Mouse (Mus musculus): ENCODE results near the gene Fam219a.

Gene Fam219a

GRCm38 (mm10) chr4:41569411-41569885 lies at the start of gene Fam219a, which contains the start of gene Dnaic1:
Gene Fam219a, minus strand, starts transcription at chr4:41569538.
Gene Dnaic1, plus strand, starts transcription at chr4:41569775.
- DNase-seq (ENCODE audit: low spot score): peak; percentile 96

- DNase-seq (ENCODE audit: low spot score): no peak
Measured at GRCm38 (mm10) chr4:41615661-41616599, 46.6 kb upstream of the Fam219a start.

DNA sequence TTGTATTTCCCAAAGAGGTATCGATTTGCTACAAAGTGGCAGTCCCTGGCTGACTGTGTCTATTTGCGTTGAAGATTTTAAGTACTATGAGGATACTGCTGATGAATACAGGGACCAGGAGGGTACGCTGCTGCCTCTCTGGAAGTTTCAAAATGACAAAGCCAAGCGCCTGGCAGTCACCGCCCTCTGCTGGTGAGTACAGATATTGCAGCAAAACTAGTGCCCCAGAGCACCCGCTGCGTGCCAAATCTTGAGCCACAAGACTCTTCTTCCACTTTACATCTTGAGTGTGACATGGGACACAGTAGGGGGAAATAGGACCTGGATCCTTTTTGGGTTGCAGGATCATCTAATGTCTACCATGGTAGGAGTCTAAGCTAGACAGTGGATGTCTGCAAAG lies 44.8 kb upstream of the Fam219a start:
- DNase-seq (ENCODE audit: low spot score): peak; percentile 74

- no peak for DNase-seq (ENCODE audit: low spot score)
Measured at GRCm38 (mm10) chr4:41612166-41612565, 42.8 kb upstream of the Fam219a start.

DNA sequence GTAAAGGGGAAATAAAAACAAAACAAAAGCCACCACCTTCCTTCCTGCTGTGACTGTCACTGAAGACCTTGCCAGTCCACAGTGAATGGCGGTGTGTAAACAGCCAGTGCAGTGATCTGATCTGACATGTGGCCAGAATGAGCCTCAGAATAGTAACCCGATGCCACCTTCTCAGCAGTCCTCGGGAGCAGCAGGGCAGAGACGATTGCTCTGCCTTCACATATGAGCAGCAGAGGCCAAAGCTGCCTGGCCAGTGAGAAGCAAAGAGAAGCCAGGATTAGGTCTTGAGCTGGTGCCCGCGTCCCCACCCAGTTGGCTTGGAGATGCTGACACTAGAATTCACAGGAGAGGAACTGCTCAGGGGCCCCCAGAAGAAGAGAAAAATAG lies 41.2 kb upstream of the Fam219a start:
- DNase-seq (ENCODE audit: low spot score): no peak

DNA sequence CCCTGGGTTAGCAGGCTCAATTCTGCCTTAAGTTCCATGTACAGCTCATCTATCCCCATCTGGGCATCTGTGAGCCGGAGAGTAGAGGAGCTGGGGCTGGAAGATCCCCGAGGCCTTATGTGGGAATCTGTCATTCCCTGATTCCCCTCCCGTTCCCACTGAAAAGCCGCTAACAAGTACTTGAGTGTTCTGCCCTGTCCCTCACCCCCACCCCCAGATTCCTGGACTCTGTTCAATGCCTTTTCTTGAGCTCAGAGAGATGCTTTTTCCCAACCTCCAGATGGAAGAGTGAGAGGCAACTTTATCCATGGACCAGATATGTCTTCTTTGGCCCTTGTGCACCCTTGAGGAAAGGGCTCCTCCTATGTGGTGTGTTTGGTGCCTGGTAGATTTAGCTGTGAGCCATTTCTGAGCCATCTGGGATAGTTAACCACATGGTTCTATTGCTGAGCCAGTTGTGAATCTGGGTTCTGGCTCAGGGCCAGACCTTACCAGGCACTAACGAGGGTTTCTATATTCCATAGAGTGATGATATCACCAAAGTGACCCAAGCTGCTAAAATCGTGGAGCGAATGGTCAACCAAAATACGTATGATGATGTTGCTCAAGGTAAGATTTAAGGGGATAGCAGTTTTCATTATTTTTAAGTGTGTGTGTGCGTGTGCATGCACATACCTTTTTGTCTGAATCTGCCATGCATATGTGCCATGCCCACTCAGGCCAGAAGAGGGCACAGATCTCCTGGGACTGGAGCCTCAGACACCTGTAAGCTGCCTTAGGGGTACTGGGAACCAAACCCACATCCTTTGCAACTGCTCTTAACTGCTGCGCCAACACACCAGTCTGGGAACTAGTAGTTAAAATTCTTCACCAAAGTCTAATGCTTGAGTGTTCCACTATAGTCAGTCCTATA lies 40.6 kb upstream of the Fam219a start:
- DNase-seq (ENCODE audit: low spot score): no peak

GRCm38 (mm10) chr4:41606784-41607183 lies 37.4 kb upstream of the Fam219a start:
- peak; percentile 52 for DNase-seq (ENCODE audit: low spot score)

DNA sequence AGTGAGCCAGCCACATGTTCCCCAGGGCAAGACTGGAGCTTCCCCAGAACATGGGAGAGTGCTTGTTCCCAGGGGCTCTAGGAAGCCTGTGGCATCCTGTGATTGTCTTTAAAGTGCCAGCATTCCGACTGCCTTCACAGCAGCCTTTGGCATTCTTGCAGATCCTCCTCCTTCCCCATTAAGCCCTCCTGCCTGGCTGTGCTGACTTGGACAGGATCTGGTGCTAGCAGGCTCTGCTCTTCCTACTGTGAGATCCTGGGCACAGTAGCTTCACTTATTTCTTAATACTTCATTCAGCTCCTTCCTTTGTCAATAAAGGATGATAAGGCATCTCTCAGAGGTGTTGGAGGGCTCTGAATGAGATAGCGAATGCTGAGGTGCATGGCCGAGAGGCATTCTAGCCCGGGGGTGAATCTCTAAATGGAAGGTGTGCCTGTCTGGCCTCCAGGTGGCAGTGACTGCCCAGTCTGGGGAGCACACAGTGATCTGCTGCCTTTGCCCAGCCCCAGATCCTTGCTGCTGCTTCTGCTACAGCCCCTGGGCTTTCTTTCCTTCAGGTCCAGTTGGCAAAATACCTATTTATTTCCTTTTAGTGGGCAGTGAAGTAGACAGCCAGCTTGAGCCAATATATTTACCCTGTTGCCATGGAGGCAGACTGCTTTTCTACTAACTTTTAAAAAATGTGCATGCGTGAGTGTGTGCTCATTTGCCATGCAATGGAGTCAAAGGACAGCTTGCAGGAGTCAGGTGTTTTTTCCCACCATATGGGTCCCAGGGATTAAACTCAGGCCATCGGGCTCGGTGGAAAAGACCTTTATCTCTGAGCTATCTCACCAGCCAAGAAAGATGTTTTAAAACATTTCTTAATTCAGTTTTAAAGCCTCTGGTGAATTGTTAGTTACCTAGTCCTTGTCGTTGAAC lies 35.4 kb upstream of the Fam219a start:
- DNase-seq (ENCODE audit: low spot score): no peak

DNA sequence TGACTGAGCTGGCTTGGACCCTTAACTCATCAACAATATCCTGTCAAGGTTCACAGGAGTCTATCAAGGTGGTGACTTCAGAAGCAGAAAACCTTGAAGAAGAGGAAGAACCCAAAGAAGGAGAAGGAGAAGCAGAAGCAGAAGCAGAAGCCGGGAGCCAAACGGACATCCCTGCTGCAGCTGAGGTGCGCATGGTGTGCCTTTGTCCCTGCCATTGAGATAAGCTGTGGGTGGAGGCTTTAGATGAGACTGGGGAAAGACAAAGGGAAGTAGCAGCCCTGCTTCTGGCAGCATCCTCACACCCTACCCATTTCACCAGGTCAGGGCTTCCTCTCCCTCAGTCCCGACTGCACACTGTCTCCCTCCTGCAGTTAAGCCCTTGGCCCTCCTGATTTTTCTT lies 33.5 kb upstream of the Fam219a start:
- DNase-seq (ENCODE audit: low spot score): no peak

GRCm38 (mm10) chr4:41583353-41583752 lies 14.0 kb upstream of the Fam219a start:
- DNase-seq (ENCODE audit: low spot score): no peak

DNA sequence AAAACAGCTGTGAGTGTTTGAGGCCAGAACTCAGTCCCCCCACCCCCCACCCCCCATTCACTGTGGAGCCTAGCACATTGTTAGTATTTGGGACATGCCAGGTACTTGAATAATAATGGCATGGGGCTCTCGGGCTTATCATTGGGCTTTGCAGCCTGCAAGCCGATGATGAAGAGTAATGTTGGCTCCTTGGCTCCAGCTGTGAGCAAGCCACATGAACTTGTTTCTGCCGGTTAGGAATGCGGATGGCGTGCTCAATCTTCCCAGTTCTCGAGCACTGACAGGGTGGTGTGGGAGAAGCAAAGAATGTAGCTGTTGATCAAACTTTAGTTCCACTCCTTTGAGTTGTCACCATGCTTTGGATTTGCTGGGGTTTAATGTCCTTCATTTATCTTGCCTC lies 6.6 kb upstream of the Fam219a start:
- no peak for DNase-seq (ENCODE audit: low spot score)

DNA sequence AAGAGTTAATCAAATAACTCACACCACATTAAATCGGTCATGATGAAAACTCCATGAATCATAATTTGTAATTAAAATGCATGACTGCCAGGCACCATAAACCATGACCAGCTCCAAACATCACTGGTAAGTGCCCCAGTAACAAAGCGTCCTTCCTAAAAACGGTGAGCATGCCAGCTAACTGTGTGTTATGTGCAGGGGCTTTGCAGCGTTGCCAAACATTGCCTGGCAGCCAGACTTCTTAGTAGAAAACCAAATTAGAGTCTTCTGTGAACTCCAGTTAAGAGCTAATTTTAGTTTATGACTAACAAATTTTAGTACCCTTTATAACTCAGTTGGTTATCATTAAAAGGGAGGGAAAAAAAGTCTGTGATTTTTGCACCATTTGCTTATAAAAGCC lies 4.2 kb upstream of the Fam219a start:
- no peak for DNase-seq (ENCODE audit: low spot score)

DNA sequence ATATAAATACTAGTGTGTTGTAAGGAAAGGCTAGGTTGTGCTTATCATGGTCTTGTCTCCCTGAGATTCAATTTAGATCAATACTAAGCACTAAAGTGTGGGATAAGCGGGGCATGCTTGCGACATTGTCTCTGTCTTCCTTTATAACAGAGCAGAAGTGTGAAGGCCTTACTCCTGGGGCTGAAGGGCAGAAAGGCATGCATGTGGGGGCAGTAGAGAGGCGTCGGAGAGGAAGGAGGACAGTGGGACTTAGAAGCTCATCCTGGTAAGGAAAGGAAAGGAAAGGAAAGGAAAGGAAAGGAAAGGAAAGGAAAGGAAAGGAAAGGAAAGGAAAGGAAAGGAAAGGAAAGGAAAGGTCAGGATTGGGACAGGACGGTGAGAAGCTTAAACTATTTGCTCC lies 2.2 kb upstream of the Fam219a start:
- DNase-seq (ENCODE audit: low spot score): no peak

GRCm38 (mm10) chr4:41568682-41569410 lies 492 bp downstream of the Fam219a start:
- peak; percentile 18 for DNase-seq (ENCODE audit: low spot score)

GRCm38 (mm10) chr4:41568239-41568638 lies 1.1 kb downstream of the Fam219a start:
- DNase-seq (ENCODE audit: low spot score): no peak

GRCm38 (mm10) chr4:41566123-41566522 lies 3.2 kb downstream of the Fam219a start:
- no peak for DNase-seq (ENCODE audit: low spot score)

DNA sequence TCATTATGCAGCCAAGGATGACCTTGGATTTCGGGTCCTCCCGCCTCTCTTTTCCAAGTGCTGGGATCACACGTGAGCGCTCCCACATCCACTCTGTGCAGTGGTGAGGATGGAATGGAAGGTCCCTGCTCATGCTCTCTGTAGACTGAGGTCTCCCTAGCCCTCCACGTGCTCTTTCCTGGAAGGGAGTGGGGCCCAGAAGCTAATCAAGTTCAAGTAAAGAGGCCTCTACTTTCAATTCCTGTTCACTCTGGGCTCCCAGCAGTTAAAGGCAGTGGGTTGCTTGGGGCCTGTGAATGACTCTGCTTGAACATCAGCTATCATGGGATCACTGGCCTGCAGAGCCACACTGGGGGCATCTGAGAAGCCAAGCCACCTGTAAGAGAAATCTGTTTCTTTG lies 6.0 kb downstream of the Fam219a start:
- DNase-seq (ENCODE audit: low spot score): no peak

DNA sequence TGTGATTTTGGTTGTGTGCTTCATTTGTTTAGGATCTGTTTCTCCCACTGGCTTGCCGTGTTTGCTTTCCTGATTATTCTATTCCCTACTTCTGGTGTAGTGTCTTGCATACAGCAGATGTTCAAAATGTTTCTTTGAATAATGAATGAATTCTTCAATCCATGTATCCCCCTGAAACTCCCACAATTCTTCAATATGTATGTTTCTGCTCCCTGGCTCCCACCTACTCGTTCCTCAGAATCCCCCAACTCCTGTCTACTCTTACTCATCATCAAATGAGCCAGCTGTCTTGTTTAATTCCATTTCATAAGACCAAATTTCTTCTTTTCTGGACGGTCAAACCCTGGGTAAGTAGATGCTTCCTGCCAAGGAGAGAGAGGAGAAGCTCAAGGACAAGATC lies 12.2 kb downstream of the Fam219a start:
- no peak for DNase-seq (ENCODE audit: low spot score)

- no peak for DNase-seq (ENCODE audit: low spot score)
Measured at GRCm38 (mm10) chr4:41556311-41556953, 12.9 kb downstream of the Fam219a start.

GRCm38 (mm10) chr4:41554994-41555663 lies 14.2 kb downstream of the Fam219a start:
- peak; percentile 15 for DNase-seq (ENCODE audit: low spot score)
